Mouse (Mus musculus) liver, postnatal 0 days (tissue): ENCODE measurements around the gene Ddx52.

Source experiments
- CTCF ChIP-seq: sonication (generic); IDR thresholded peaks from 2 replicates; pipeline ENCODE4 v1.5.1; 2016; ENCODE audit warnings: antibody characterized with exemption, low read depth
- EP300 ChIP-seq: IDR thresholded peaks from 2 replicates; pipeline ENCODE4 v1.6.1; 2016; ENCODE audit warnings: antibody characterized with exemption, low read depth, mild to moderate bottlenecking

DNA sequence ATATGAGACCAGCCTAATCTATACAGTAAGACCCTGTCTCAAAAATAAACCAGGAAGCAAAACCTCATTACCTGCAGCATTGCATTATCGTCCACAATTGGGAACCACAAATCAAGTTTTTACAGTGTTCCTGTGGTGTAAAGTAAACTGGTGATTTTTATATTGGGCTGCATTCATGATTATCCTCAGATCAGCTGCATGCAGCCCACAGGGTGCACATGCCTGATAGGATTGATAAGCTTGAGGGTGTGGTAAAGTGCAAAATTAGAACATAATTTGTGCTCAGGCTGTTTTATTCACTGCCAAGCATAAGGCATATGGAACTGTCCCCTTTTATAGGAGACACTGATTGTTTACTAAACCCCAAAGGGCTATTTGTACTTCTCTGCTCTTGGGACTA, 33.6 kb downstream of the Ddx52 start:
- TF ChIP-seq CTCF (no peak), EP300 (peak; percentile 67; the same call in 1 of the 2 replicates)
